Mouse (Mus musculus): ENCODE measurements around the gene Rab37.

Gene Rab37

GRCm38 (mm10) chr11:115200520-115200919 lies 109.3 kb downstream of the Rab37 start:
- no peak for DNase-seq

GRCm38 (mm10) chr11:115202316-115202715 lies 111.1 kb downstream of the Rab37 start:
- peak; percentile 75 to 88 for DNase-seq

- no peak for DNase-seq
Observed at GRCm38 (mm10) chr11:115202756-115203155, 111.5 kb downstream of the Rab37 start.

- no peak for DNase-seq
Observed at GRCm38 (mm10) chr11:115208126-115208525, 116.9 kb downstream of the Rab37 start.

GRCm38 (mm10) chr11:115208776-115209732 lies 117.8 kb downstream of the Rab37 start:
- DNase-seq: no peak

GRCm38 (mm10) chr11:115209958-115210357 lies 118.7 kb downstream of the Rab37 start:
- DNase-seq: no peak

Measured in kidney, postnatal 36 days (tissue).